Mouse (Mus musculus): ENCODE data around the gene Acp6.
A peak's percentile ranks its signal among the peaks of the same experiment; 100 is the strongest.

GRCm38 (mm10) chr3:97185098-97185860, 26.7 kb downstream of the Acp6 start:
- TF ChIP-seq EP300 (IDR thresholded peaks at IDR 0.05; ENCODE audit: low read depth) (no peak), CTCF (IDR thresholded peaks at IDR 0.05; ENCODE audit: low read depth) (peak; percentile 88)

Measured in liver, embryonic 14.5 days (tissue).